Mouse (Mus musculus): ENCODE measurements around the gene Hspa8. TPM values are rescaled to one million over a fixed set of nuclear protein-coding genes. Genes with fewer than 3 reads are reported as not detected.

Hspa8 gene
- total and polyA plus RNA-seq, 3 experiments: 2,915 to 7,761 (median 6,462) TPM

- Histone ChIP-seq H3K36me3 (replicated peaks in 1 of 2; ENCODE audit: control insufficient read depth in 1 of 2, insufficient read depth in 1 of 2, low read length in 1 of 2) (no peaks in the 10 kb centered on the region), H3K27me3 (replicated peaks) (no peaks in the 10 kb centered on the region), H3K9me3 (replicated peaks; ENCODE audit: low read length) (no peaks in the 10 kb centered on the region), H3K4me3 (replicated peaks in 1 of 3; ENCODE audit: low read depth in 2 of 3, low read length in 2 of 3, poor library complexity in 1 of 3) (no peak overlapping the region), H3K27ac (ENCODE audit: insufficient read depth, low read depth) (no peak overlapping the region), H3K79me2 (replicated peaks; ENCODE audit: control insufficient read depth, extremely low read depth, insufficient read depth, poor library complexity, severe bottlenecking) (no peaks in the 10 kb centered on the region), H3K9ac (ENCODE audit: insufficient read depth, low read depth) (no peak overlapping the region), H3K4me2 (ENCODE audit: insufficient read depth, low read depth, poor library complexity, severe bottlenecking) (no peak overlapping the region), H3K4me1 (ENCODE audit: control insufficient read depth in 1 of 2, insufficient read depth in 2 of 2) (no peaks in the 10 kb centered on the region)
- TF ChIP-seq SIN3A (IDR thresholded peaks at IDR 0.05; ENCODE audit: low read length): no peak
- no peak for TF ChIP-seq GABPA (IDR thresholded peaks at IDR 0.05; ENCODE audit: insufficient replicate concordance, low read depth, low read length)
- no peak for TF ChIP-seq CTCF (conservative IDR thresholded peaks at IDR 0.05 in 1 of 2, IDR thresholded peaks at IDR 0.05 in 1 of 2; ENCODE audit: low read depth in 2 of 2, low read length in 2 of 2)
- no peak for TF ChIP-seq NRF1 (IDR thresholded peaks at IDR 0.05; ENCODE audit: low read depth, low read length)
- TF ChIP-seq RAD21 (IDR thresholded peaks at IDR 0.05; ENCODE audit: low read depth, low read length): no peak
- TF ChIP-seq CHD2 (IDR thresholded peaks at IDR 0.05; ENCODE audit: low read length): no peak
- no peak for TF ChIP-seq MAFK (IDR thresholded peaks at IDR 0.05; ENCODE audit: insufficient replicate concordance, low read length)
- no peak for TF ChIP-seq RCOR1 (conservative IDR thresholded peaks at IDR 0.05; ENCODE audit: low read depth, low read length)
- no peak for TF ChIP-seq MAZ (IDR thresholded peaks at IDR 0.05; ENCODE audit: low read depth, low read length)
- no peak for TF ChIP-seq E2F4 (IDR thresholded peaks at IDR 0.05; ENCODE audit: insufficient replicate concordance, low read depth, low read length)
- no peak for TF ChIP-seq MAX (IDR thresholded peaks at IDR 0.05; ENCODE audit: low read length)
- TF ChIP-seq UBTF (IDR thresholded peaks at IDR 0.05; ENCODE audit: low read depth, low read length): no peak
- no peak for TF ChIP-seq ZKSCAN1 (IDR thresholded peaks at IDR 0.05; ENCODE audit: borderline replicate concordance, low read depth, low read length)
- no peak for TF ChIP-seq ETS1 (conservative IDR thresholded peaks at IDR 0.05; ENCODE audit: low read depth, low read length)
- TF ChIP-seq IRF4 (IDR thresholded peaks at IDR 0.05; ENCODE audit: low read depth, low read length): no peak
- no peak for TF ChIP-seq TBP (conservative IDR thresholded peaks at IDR 0.05; ENCODE audit: low read depth, low read length)
- no peak for TF ChIP-seq HCFC1 (IDR thresholded peaks at IDR 0.05; ENCODE audit: low read depth, low read length)
- TF ChIP-seq CHD1 (IDR thresholded peaks at IDR 0.05; ENCODE audit: low read depth, low read length): no peak
- TF ChIP-seq BHLHE40 (IDR thresholded peaks at IDR 0.05; ENCODE audit: low read depth, low read length): no peak
- DNase-seq (ENCODE audit: extremely low read depth): no peak
- dilution Hi-C loops (cut with MboI; ENCODE audit: extremely low pct_ligation_motif_present, extremely low pct_unique_long_range_greater_than_20kb, low sequenced_read_pairs): no loop called here
- in situ Hi-C loops (cut with MboI; ENCODE audit: low pct_ligation_motif_present, low pct_unique_long_range_greater_than_20kb, low sequenced_read_pairs): no loop called here
Observed at GRCm38 (mm10) chr9:40851515-40851914, 50.7 kb downstream of the Hspa8 start.

DNA sequence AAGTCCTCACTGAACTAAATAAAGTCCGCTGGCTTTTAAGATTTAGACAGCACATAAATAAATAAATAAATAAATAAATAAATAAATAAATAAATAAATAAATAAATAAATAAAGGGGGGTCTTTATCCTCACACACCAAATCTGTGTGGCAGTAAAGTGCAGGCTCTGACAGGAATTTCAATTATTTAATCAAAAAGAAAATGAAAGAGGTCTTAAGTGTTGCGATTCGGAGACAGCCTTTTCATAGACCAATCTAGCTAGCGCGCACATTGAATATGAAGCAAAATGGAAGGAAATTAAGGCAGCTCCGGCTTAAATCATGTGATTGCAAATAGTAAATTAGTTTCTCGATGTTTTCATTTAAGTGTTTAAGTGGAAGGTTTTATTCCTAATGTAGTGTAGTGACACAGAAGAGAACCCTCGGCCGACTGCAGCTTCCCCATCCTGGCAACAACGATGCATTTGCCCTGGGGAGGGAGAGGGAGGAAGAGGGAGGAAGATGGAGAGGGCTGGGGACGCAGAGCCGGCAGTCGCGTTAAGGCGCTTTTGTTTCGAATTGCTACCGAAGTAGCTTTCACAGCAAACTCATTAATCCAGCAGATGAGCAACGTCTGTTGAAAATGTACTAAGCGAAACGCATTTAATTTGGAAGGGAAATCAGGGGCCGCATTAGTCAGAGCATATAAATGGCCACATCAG lies 57.8 kb downstream of the Hspa8 start:
- peak overlapping the region in 1 of 3 experiments; percentile 9 for H3K4me3 ChIP-seq (replicated peaks in 1 of 3; ENCODE audit: low read depth in 2 of 3, low read length in 2 of 3, poor library complexity in 1 of 3)
- dilution Hi-C loops (cut with MboI; ENCODE audit: extremely low pct_ligation_motif_present, extremely low pct_unique_long_range_greater_than_20kb, low sequenced_read_pairs) (no loop called here), in situ Hi-C loops (cut with MboI; ENCODE audit: low pct_ligation_motif_present, low pct_unique_long_range_greater_than_20kb, low sequenced_read_pairs) (no loop called here)
- TF ChIP-seq ETS1 (conservative IDR thresholded peaks at IDR 0.05; ENCODE audit: low read depth, low read length) (no peak), ZNF384 (IDR thresholded peaks at IDR 0.05; ENCODE audit: low read depth, low read length) (peak; percentile 39; the same call in 1 of the 2 replicates)
- no peaks in the 10 kb centered on the region for H3K27me3 ChIP-seq (replicated peaks)
- H3K79me2 ChIP-seq (replicated peaks; ENCODE audit: control insufficient read depth, extremely low read depth, insufficient read depth, poor library complexity, severe bottlenecking): no peaks in the 10 kb centered on the region
- no peak overlapping the region for H3K9ac ChIP-seq (ENCODE audit: insufficient read depth, low read depth)
- H3K27ac ChIP-seq (ENCODE audit: insufficient read depth, low read depth): no peak overlapping the region
- peak overlapping the region; percentile 63 for H3K4me2 ChIP-seq (ENCODE audit: insufficient read depth, low read depth, poor library complexity, severe bottlenecking)
- no peaks in the 10 kb centered on the region for H3K4me1 ChIP-seq (ENCODE audit: control insufficient read depth in 1 of 2, insufficient read depth in 2 of 2)
- H3K9me3 ChIP-seq (replicated peaks; ENCODE audit: low read length): no peaks in the 10 kb centered on the region
- H3K36me3 ChIP-seq (replicated peaks in 1 of 2; ENCODE audit: control insufficient read depth in 1 of 2, insufficient read depth in 1 of 2, low read length in 1 of 2): no peaks in the 10 kb centered on the region
- DNase-seq (ENCODE audit: extremely low read depth): no peak

All from CH12.LX (cell line).